In genomic region chr17:83559081-83559480, GRCm38 (mm10) we compare ENCODE assay signal across 18 mouse cellular contexts. TPM values are rescaled to one million over a fixed set of nuclear protein-coding genes. Genes with fewer than 3 reads are reported as not detected.
A peak's percentile ranks its signal among the peaks of the same experiment; 100 is the strongest.
DNase-seq lines count a peak whose midpoint lies in the region; ATAC-seq lines count a peak whose summit lies in the region.
"Had no signal": no experiment of that assay in that cellular context is flagged by ENCODE, and none has a peak within 500 bp of the region (broad histone marks: within the 10 kb centered on the region; RNA-seq: fewer than 3 reads in every experiment).

No protein-coding gene starts in this region.

- H3K4me2 ChIP-seq in forebrain, embryonic 16.5 days (ENCODE audit: low read length) = no peak overlapping the region
- no peak overlapping the region for H3K4me2 ChIP-seq in hindbrain, embryonic 11.5 days (replicated peaks; ENCODE audit: low read depth, low read length)
- H3K4me2 ChIP-seq: heart, embryonic 11.5 days; hindbrain, embryonic 15.5 days had no signal

- DNase-seq in CD4-positive helper T cell, adult 2 months (ENCODE audit: low read depth, low spot score) = peak; percentile 47
- peak; percentile 56 to 58 for DNase-seq in CD8-positive naive resting alpha-beta T cell, adult 2 months (ENCODE audit: low read depth in 2 of 2, low spot score in 2 of 2)
- peak; percentile 28 to 61 for DNase-seq in thymus, adult 18-20 months
- peak; percentile 67 for DNase-seq in thymus, postnatal 14 days
- DNase-seq in right cerebral cortex, adult 2 months (ENCODE audit: low spot score in 2 of 2) = no peak
- no peak for DNase-seq in adrenal gland, postnatal 36 days
- DNase-seq in hindbrain, embryonic 11.5 days (ENCODE audit: low spot score) = no peak
- DNase-seq: adrenal gland, postnatal 10 days; cerebellum, adult 2 months; cerebellum, postnatal 10 days; gastrocnemius, postnatal 14 days; heart, adult 2 months had no signal

- H3K27ac ChIP-seq in forebrain, embryonic 16.5 days (ENCODE audit: low read length) = no peak overlapping the region
- no peak overlapping the region for H3K27ac ChIP-seq in hindbrain, embryonic 11.5 days (ENCODE audit: low read depth, low read length)
- H3K27ac ChIP-seq: embryonic facial prominence, embryonic 10.5 days; heart, adult 2 months; hindbrain, embryonic 10.5 days; hindbrain, embryonic 15.5 days had no signal

- 47% methylated on average over 8 of the region's 8 CpGs for WGBS in forebrain, embryonic 16.5 days
- 73% methylated on average over 8 of the region's 8 CpGs for WGBS in hindbrain, embryonic 11.5 days

- H3K36me3 ChIP-seq in forebrain, embryonic 16.5 days (ENCODE audit: control insufficient read depth, insufficient read depth) = no peaks in the 10 kb centered on the region
- no peaks in the 10 kb centered on the region for H3K36me3 ChIP-seq in hindbrain, embryonic 11.5 days (ENCODE audit: control insufficient read depth, insufficient read depth, low read length)
- H3K36me3 ChIP-seq: embryonic facial prominence, embryonic 10.5 days; hindbrain, embryonic 10.5 days; hindbrain, embryonic 15.5 days had no signal

- H3K4me3 ChIP-seq in forebrain, embryonic 16.5 days (replicated peaks; ENCODE audit: low read length) = no peak overlapping the region
- H3K4me3 ChIP-seq in hindbrain, embryonic 11.5 days (ENCODE audit: low read depth, low read length) = no peak overlapping the region
- H3K4me3 ChIP-seq: embryonic facial prominence, embryonic 10.5 days; heart, adult 2 months; hindbrain, embryonic 10.5 days; hindbrain, embryonic 15.5 days had no signal

- no peak overlapping the region for H3K9ac ChIP-seq in forebrain, embryonic 16.5 days (replicated peaks; ENCODE audit: low read depth, low read length)
- H3K9ac ChIP-seq in hindbrain, embryonic 11.5 days (ENCODE audit: low read depth, low read length) = no peak overlapping the region
- H3K9ac ChIP-seq: hindbrain, embryonic 15.5 days had no signal

- H3K27me3 ChIP-seq in forebrain, embryonic 16.5 days (replicated peaks; ENCODE audit: control insufficient read depth, insufficient read depth, low read length) = no peaks in the 10 kb centered on the region
- no peaks in the 10 kb centered on the region for H3K27me3 ChIP-seq in hindbrain, embryonic 11.5 days (ENCODE audit: control insufficient read depth, insufficient read depth, low read length)
- H3K27me3 ChIP-seq: hindbrain, embryonic 15.5 days had no signal

- H3K9me3 ChIP-seq in forebrain, embryonic 16.5 days (ENCODE audit: control insufficient read depth, low read length) = no peaks in the 10 kb centered on the region
- no peaks in the 10 kb centered on the region for H3K9me3 ChIP-seq in hindbrain, embryonic 11.5 days (ENCODE audit: control insufficient read depth, low read length)
- H3K9me3 ChIP-seq: embryonic facial prominence, embryonic 10.5 days; hindbrain, embryonic 10.5 days; hindbrain, embryonic 15.5 days had no signal

- no peak for ATAC-seq in forebrain, embryonic 16.5 days
- no peak for ATAC-seq in hindbrain, embryonic 11.5 days (ENCODE audit: low FRiP score)
- ATAC-seq: forebrain, embryonic 14.5 days had no signal

- no peaks in the 10 kb centered on the region for H3K4me1 ChIP-seq in forebrain, embryonic 16.5 days (replicated peaks; ENCODE audit: control insufficient read depth, insufficient read depth, low read length)
- no peaks in the 10 kb centered on the region for H3K4me1 ChIP-seq in hindbrain, embryonic 11.5 days (replicated peaks; ENCODE audit: control insufficient read depth, insufficient read depth, low read length)

RNA-seq across cellular contexts. Expression of gene Cox7a2l, which starts 42.0 kb away (rescaled TPM):
- polyA plus RNA-seq in forebrain, embryonic 16.5 days (2015; fragmentation: Nextera tagmentation; extraction: Ambion mirVana) = 179 and 181 TPM in 2 replicates
- 100 to 1,000 TPM; 164 to 181 TPM for total RNA-seq in adrenal gland, postnatal 36 days (2021)
- polyA plus RNA-seq in hindbrain, embryonic 11.5 days (2014; fragmentation: Nextera tagmentation; extraction: Ambion mirVana) = 165 and 179 TPM in 2 replicates

Comparison
In these comparisons a context has a peak if more than half of its experiments do, and no peak if none do; other contexts are left out.
1. DNase-seq: peak in CD4-positive helper T cell, adult 2 months (single experiment), CD8-positive naive resting alpha-beta T cell, adult 2 months (2 of 2), thymus, adult 18-20 months (2 of 2) and thymus, postnatal 14 days (single experiment); none in right cerebral cortex, adult 2 months (0 of 2), adrenal gland, postnatal 36 days (0 of 2) and hindbrain, embryonic 11.5 days (single experiment).